Mouse (Mus musculus): ENCODE results near the gene Gls2. TPM values are rescaled to one million over a fixed set of nuclear protein-coding genes. Genes with fewer than 3 reads are reported as not detected.
A peak's percentile ranks its signal among the peaks of the same experiment; 100 is the strongest.
"Not testable (repeated sequence)": the region's sequence is repeated elsewhere in the genome, so short reads cannot be mapped to it uniquely, and the experiment has no call there.

Gene Gls2
- polyA plus RNA-seq, 1 experiment from 2014 or later = 1.2 TPM

DNA sequence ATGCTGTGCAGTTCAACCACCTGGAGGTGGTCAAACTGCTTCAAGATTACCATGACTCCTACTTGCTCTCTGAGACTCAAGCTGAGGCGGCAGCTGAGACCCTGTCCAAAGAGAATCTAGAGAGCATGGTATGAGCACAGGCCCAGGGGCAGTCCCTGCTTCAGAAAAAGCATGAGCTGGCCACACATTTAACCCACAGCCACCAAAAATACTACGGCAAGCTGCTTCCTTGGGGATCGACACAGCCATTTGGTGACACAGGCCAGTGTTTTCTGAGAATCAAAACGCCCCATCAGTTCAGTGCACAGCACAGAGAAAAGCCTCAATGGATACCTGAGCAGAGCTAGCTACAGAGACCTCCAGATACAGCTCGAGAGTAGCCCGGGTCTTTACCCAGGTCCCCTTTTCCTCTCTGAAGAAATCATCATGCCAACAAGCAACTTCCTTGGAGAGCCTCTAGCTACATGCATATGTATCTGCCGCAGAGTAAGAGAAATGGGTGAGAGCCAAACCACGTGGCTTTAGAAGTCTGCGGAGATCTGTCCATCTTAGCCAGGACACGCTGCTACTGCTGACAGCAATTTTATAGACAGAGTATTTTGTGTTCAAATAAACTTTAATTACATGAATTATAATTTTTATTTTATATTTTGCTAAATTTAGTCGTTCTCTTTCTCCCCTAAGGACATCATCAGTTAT lies 15.2 kb downstream of the Gls2 start:
- Histone ChIP-seq H3K27me3 (ENCODE audit: control insufficient read depth, insufficient read depth, low read length) (0 out of 2 replicates have a peak, but pooled peaks cover 5% of the 10 kb centered on the region), H3K4me1 (ENCODE audit: control insufficient read depth, insufficient read depth, low read length) (peaks cover 7% of the 10 kb centered on the region), H3K36me3 (ENCODE audit: control insufficient read depth, insufficient read depth, low read length) (no peaks in the 10 kb centered on the region), H3K27ac (ENCODE audit: low read depth, low read length) (no peak overlapping the region), H3K4me3 (ENCODE audit: low read depth, low read length) (no peak overlapping the region), H3K9ac (ENCODE audit: low read length) (no peak overlapping the region), H3K9me3 (ENCODE audit: control insufficient read depth, low read length) (no peaks in the 10 kb centered on the region), H3K4me2 (ENCODE audit: low read depth) (no peak overlapping the region)
- ATAC-seq (ENCODE audit: insufficient read depth, low FRiP score, low TSS enrichment) = no peak
- WGBS = 94% methylated on average over 11 of the region's 11 CpGs
- no peak for DNase-seq (ENCODE audit: low spot score)

GRCm38 (mm10) chr10:128210131-128210530 lies 15.9 kb downstream of the Gls2 start:
- no peak for DNase-seq (ENCODE audit: low spot score)
- Histone ChIP-seq H3K9me3 (ENCODE audit: control insufficient read depth, low read length) (no peaks in the 10 kb centered on the region), H3K9ac (ENCODE audit: low read length) (no peak overlapping the region), H3K27me3 (ENCODE audit: control insufficient read depth, insufficient read depth, low read length) (0 out of 2 replicates have a peak, but pooled peaks cover 5% of the 10 kb centered on the region), H3K4me1 (ENCODE audit: control insufficient read depth, insufficient read depth, low read length) (peaks cover 7% of the 10 kb centered on the region), H3K27ac (ENCODE audit: low read depth, low read length) (no peak overlapping the region), H3K36me3 (ENCODE audit: control insufficient read depth, insufficient read depth, low read length) (no peaks in the 10 kb centered on the region), H3K4me3 (ENCODE audit: low read depth, low read length) (no peak overlapping the region), H3K4me2 (ENCODE audit: low read depth) (peak overlapping the region; percentile 88; the same call in 1 of the 2 replicates)
- ATAC-seq (ENCODE audit: insufficient read depth, low FRiP score, low TSS enrichment) = no peak
- 90% methylated on average over 2 of the region's 2 CpGs for WGBS

DNA sequence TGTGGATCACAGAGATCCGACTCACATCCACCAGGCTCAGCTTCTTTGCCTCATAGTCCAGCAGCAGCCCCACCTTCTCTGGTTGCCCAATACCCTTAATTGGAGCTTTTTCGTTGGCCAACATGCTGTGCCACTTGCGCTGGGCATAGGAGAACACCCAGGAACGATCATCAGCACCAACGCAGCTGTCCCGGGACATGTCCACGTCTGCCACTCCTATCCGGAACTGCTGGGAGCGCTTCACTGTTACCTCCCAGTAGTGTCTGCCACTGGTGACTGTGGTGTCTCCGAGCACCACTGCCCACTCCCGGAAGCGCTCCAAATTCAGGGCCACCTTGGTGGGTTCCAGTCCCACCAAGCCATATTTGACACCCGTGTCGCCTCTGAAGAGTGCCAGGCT lies 16.7 kb downstream of the Gls2 start:
- H3K27ac ChIP-seq (ENCODE audit: low read depth, low read length) = no peak overlapping the region
- H3K36me3 ChIP-seq (ENCODE audit: control insufficient read depth, insufficient read depth, low read length) = no peaks in the 10 kb centered on the region
- WGBS = 32% methylated on average over 14 of the region's 14 CpGs
- ATAC-seq (ENCODE audit: insufficient read depth, low FRiP score, low TSS enrichment) (peak; percentile 4; the same call in 1 of the 2 replicates), DNase-seq (ENCODE audit: low spot score) (no peak)
- peak overlapping the region; percentile 50 for H3K4me3 ChIP-seq (ENCODE audit: low read depth, low read length)
- H3K4me2 ChIP-seq (ENCODE audit: low read depth) = peak overlapping the region; percentile 88
- H3K27me3 ChIP-seq (ENCODE audit: control insufficient read depth, insufficient read depth, low read length) = 0 out of 2 replicates have a peak, but pooled peaks cover 5% of the 10 kb centered on the region
- H3K9me3 ChIP-seq (ENCODE audit: control insufficient read depth, low read length) = no peaks in the 10 kb centered on the region
- H3K9ac ChIP-seq (ENCODE audit: low read length) = peak overlapping the region; percentile 54
- H3K4me1 ChIP-seq (ENCODE audit: control insufficient read depth, insufficient read depth, low read length) = peaks cover 7% of the 10 kb centered on the region

DNA sequence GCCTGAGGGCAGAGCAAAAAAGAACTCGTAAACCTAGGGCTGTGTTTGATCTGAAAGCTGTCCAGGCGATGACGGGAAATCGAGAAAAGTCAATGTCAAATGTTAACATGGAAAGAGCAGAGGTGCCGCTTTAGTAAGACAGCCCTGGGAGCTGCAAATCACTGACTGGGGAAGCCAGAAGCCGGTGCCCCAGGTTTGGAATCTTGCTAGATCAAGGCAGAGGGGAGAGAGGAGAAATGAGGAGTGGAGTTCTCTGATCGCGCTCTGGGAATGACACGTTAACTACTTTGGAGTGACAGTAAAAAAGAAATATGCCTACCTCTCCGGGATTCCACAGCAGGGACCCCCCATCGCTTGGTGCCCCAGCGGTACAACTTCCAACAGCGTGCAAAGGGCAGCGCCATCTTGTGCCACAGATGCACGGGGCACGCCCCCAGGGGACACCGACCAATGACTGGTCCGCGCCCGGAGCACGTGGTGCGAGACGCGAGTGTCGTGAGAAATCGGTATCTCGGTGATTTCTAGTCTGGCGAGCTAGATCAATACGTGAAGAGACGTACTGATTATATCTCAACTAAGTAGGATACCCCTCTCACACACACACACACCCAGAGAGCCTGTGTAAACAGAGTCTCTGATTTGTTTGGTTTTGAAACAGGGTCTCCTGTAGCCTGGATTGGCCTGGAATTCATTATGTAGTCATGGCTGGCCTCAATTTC lies 17.3 kb downstream of the Gls2 start, which contains the start of gene Spryd4:
Gene Spryd4 (minus strand): TSS at position 418 of the 719 bp plus-strand sequence.
- H3K36me3 ChIP-seq (ENCODE audit: control insufficient read depth, insufficient read depth, low read length) = no peaks in the 10 kb centered on the region
- H3K9me3 ChIP-seq (ENCODE audit: control insufficient read depth, low read length) = no peaks in the 10 kb centered on the region
- ATAC-seq (ENCODE audit: insufficient read depth, low FRiP score, low TSS enrichment) = peak; percentile 95
- H3K9ac ChIP-seq (ENCODE audit: low read length) = peak within 1 kb of the TSS; percentile 54
- no peak within 1 kb of the TSS for H3K27ac ChIP-seq (ENCODE audit: low read depth, low read length)
- H3K4me1 ChIP-seq (ENCODE audit: control insufficient read depth, insufficient read depth, low read length) = peaks cover 7% of the 10 kb centered on the region
- WGBS = under 1% methylated on average over 30 of the region's 30 CpGs
- H3K4me2 ChIP-seq (ENCODE audit: low read depth) = peak within 1 kb of the TSS; percentile 88
- H3K27me3 ChIP-seq (ENCODE audit: control insufficient read depth, insufficient read depth, low read length) = 0 out of 2 replicates have a peak, but pooled peaks cover 5% of the 10 kb centered on the region
- peak within 1 kb of the TSS; percentile 50 for H3K4me3 ChIP-seq (ENCODE audit: low read depth, low read length)
- DNase-seq (ENCODE audit: low spot score) = peak; percentile 94

DNA sequence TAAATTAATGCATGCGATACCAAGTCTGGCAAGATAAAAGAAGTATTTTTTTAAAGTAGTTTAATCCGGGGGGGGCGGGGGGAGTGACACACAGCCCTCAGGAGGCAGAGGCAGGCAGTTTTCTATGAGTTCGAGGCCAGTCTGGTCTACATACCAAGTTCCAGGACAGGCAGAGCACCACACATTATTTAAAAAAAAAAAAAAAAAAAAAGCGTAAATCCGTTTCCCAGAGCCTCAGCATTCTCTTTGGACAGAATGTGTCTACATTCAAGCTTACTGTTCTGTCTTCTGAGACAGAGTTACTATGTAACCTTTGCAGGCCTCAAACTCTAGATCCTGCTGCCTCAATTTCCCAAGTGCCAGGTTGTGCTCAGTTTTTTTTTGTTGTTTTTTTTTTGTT lies 17.9 kb downstream of the Gls2 start:
- peak; percentile 32; the same call in 1 of the 2 replicates for ATAC-seq (ENCODE audit: insufficient read depth, low FRiP score, low TSS enrichment)
- Histone ChIP-seq H3K27me3 (ENCODE audit: control insufficient read depth, insufficient read depth, low read length) (0 out of 2 replicates have a peak, but pooled peaks cover 5% of the 10 kb centered on the region), H3K9ac (ENCODE audit: low read length) (peak overlapping the region; percentile 54), H3K4me2 (ENCODE audit: low read depth) (peak overlapping the region; percentile 88), H3K9me3 (ENCODE audit: control insufficient read depth, low read length) (no peaks in the 10 kb centered on the region), H3K27ac (ENCODE audit: low read depth, low read length) (no peak overlapping the region), H3K4me1 (ENCODE audit: control insufficient read depth, insufficient read depth, low read length) (peaks cover 7% of the 10 kb centered on the region), H3K4me3 (ENCODE audit: low read depth, low read length) (peak overlapping the region; percentile 50), H3K36me3 (ENCODE audit: control insufficient read depth, insufficient read depth, low read length) (no peaks in the 10 kb centered on the region)
- no peak for DNase-seq (ENCODE audit: low spot score)
- 52% methylated on average over 6 of the region's 6 CpGs for WGBS

DNA sequence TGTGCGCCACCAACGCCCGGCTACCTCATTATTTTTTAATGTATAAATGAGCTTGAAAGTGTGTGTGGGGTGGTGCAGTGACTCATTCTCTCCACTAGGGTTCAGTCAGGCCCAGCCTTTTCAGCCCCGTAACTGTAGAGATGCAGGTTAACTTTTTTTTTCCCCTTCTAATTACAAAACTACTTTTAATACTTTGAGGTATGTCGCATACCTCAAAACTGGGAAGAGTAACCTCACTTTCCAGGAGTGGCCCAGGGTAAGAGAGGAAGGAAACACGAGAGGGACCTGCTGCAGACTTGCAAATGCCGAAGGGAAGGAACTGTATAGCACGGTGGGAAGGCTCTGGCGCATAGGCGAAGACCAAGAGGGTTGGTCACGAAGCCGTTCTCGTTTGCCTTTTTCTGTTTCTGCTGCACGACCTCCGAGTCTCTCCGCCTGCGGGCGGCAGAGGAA lies 18.6 kb downstream of the Gls2 start:
- peak overlapping the region; percentile 20 for H3K4me3 ChIP-seq (ENCODE audit: low read depth, low read length)
- peak; percentile 35; the same call in 1 of the 2 replicates for ATAC-seq (ENCODE audit: insufficient read depth, low FRiP score, low TSS enrichment)
- 3% methylated on average over 18 of the region's 18 CpGs for WGBS

GRCm38 (mm10) chr10:128214112-128214511 lies 19.9 kb downstream of the Gls2 start:
- WGBS = 91% methylated on average over 4 of the region's 4 CpGs

More for the DNA sequence above, 18.6 kb downstream of the Gls2 start:
- Histone ChIP-seq H3K4me1 (ENCODE audit: control insufficient read depth, insufficient read depth, low read length) (peaks cover 7% of the 10 kb centered on the region), H3K27me3 (ENCODE audit: control insufficient read depth, insufficient read depth, low read length) (0 out of 2 replicates have a peak, but pooled peaks cover 5% of the 10 kb centered on the region), H3K4me2 (ENCODE audit: low read depth) (peak overlapping the region; percentile 41), H3K36me3 (ENCODE audit: control insufficient read depth, insufficient read depth, low read length) (no peaks in the 10 kb centered on the region), H3K27ac (ENCODE audit: low read depth, low read length) (no peak overlapping the region), H3K9me3 (ENCODE audit: control insufficient read depth, low read length) (no peaks in the 10 kb centered on the region), H3K9ac (ENCODE audit: low read length) (no peak overlapping the region)
- DNase-seq (ENCODE audit: low spot score) = peak; percentile 60

GRCm38 (mm10) chr10:128214981-128215380 lies 20.7 kb downstream of the Gls2 start:
- 88% methylated on average over 5 of the region's 5 CpGs for WGBS
- H3K27ac ChIP-seq (ENCODE audit: low read depth, low read length) = no peak overlapping the region
- no peak for ATAC-seq (ENCODE audit: insufficient read depth, low FRiP score, low TSS enrichment)
- peaks cover 7% of the 10 kb centered on the region for H3K4me1 ChIP-seq (ENCODE audit: control insufficient read depth, insufficient read depth, low read length)
- no peaks in the 10 kb centered on the region for H3K9me3 ChIP-seq (ENCODE audit: control insufficient read depth, low read length)
- H3K4me2 ChIP-seq (ENCODE audit: low read depth) = no peak overlapping the region
- 0 out of 2 replicates have a peak, but pooled peaks cover 5% of the 10 kb centered on the region for H3K27me3 ChIP-seq (ENCODE audit: control insufficient read depth, insufficient read depth, low read length)
- no peak overlapping the region for H3K4me3 ChIP-seq (ENCODE audit: low read depth, low read length)
- DNase-seq (ENCODE audit: low spot score) = no peak
- no peak overlapping the region for H3K9ac ChIP-seq (ENCODE audit: low read length)
- H3K36me3 ChIP-seq (ENCODE audit: control insufficient read depth, insufficient read depth, low read length) = no peaks in the 10 kb centered on the region

More at GRCm38 (mm10) chr10:128214112-128214511, 19.9 kb downstream of the Gls2 start:
- DNase-seq (ENCODE audit: low spot score); H3K27me3 ChIP-seq (ENCODE audit: control insufficient read depth, insufficient read depth, low read length); ATAC-seq (ENCODE audit: insufficient read depth, low FRiP score, low TSS enrichment); H3K4me2 ChIP-seq (ENCODE audit: low read depth); H3K9ac ChIP-seq (ENCODE audit: low read length); H3K36me3 ChIP-seq (ENCODE audit: control insufficient read depth, insufficient read depth, low read length); H3K4me1 ChIP-seq (ENCODE audit: control insufficient read depth, insufficient read depth, low read length); H3K4me3 ChIP-seq (ENCODE audit: low read depth, low read length); H3K9me3 ChIP-seq (ENCODE audit: control insufficient read depth, low read length); H3K27ac ChIP-seq (ENCODE audit: low read depth, low read length): not testable (repeated sequence)

All from neural tube, embryonic 11.5 days (tissue).